Mouse (Mus musculus) lung, embryonic 14.5 days (tissue): ENCODE measurements at regions not wholly inside any gene's neighbourhood (a gene's known extent, or its start where the extent isn't known, plus 50 kb on each side); places are given as distances from the start of the nearest gene placed in this dataset.

Experiments used
- ATAC-seq: fragments of 200-750 bp; cut with Nextera tagmentation; 2 replicates; pipeline ENCODE4 v1.8.0; 2017; ENCODE audit warnings: mild to moderate bottlenecking, moderate TSS enrichment, moderate library complexity; ENCODE audit not compliant: insufficient read depth
- DNase-seq: peaks from one replicate; pipeline ENCODE4 v3.0.0-alpha.2; 2015
- H3K27ac ChIP-seq: fragments of 300-500 bp; sonication (generic); 2 replicates; pipeline ENCODE4 v1.5.1; 2014; ENCODE audit warnings: low read depth, mild to moderate bottlenecking, moderate library complexity
- H3K27me3 ChIP-seq: fragments of 300-500 bp; sonication (generic); 2 replicates; pipeline ENCODE4 v1.6.1; 2014; ENCODE audit warnings: low read length, control low read depth; ENCODE audit not compliant: insufficient read depth
- H3K36me3 ChIP-seq: fragments of 300-500 bp; sonication (generic); 2 replicates; pipeline ENCODE4 v1.6.1; 2014; ENCODE audit warnings: control low read depth; ENCODE audit not compliant: insufficient read depth
- H3K4me1 ChIP-seq: fragments of 300-500 bp; sonication (generic); 2 replicates; pipeline ENCODE4 v1.6.1; 2014; ENCODE audit warnings: antibody characterized with exemption, control low read depth; ENCODE audit not compliant: insufficient read depth
- H3K4me2 ChIP-seq: fragments of 300-500 bp; sonication (generic); 2 replicates; pipeline ENCODE4 v1.6.1; 2014; ENCODE audit warnings: mild to moderate bottlenecking
- H3K4me3 ChIP-seq: fragments of 300-500 bp; sonication (generic); 2 replicates; pipeline ENCODE4 v1.5.1; 2014; ENCODE audit warnings: low read depth, low read length
- H3K9ac ChIP-seq: fragments of 300-500 bp; sonication (generic); 2 replicates; pipeline ENCODE4 v1.6.1; 2014
- H3K9me3 ChIP-seq: fragments of 300-500 bp; sonication (generic); 2 replicates; pipeline ENCODE4 v1.6.1; 2016; ENCODE audit warnings: low read depth, low read length, control low read depth
- CTCF ChIP-seq: IDR thresholded peaks from 2 replicates; pipeline ENCODE4 v1.5.1; 2016; ENCODE audit warnings: antibody characterized with exemption, low read depth
- WGBS: fragments of 180-500 bp; shearing (Covaris S2); extraction: QIAGEN DNeasy Blood & Tissue Kit; methylation state at CpG from one replicate; pipeline ENCODE4 v1.1.7; 2014; 5-methylcytosine and 5-hydroxymethylcytosine counted together

DNA sequence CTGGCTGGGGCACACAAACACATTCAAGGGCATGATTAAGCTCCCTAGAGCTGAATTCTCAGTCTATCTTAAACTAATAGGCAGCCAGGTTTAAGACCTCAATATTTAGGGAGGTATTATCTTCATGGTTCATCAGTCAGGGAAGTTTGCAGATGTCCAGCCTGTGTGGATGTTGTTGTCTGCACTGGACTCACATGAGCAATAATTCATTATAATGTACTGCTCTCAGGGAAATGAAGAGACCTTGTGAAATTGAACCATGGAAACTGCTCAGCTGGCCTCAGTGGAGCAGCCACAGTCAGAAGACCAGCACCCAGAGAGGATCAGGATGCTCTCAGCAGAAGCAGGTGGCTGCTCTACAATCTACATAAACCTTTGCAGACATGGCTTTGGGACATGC is 415.3 kb upstream of the Sox11 start:
- DNase-seq (no peak), ATAC-seq (no peak)
- Histone ChIP-seq H3K9me3 (no peaks in the 10 kb centered on the region), H3K27ac (no peak overlapping the region), H3K4me3 (no peak overlapping the region), H3K4me2 (no peak overlapping the region), H3K9ac (no peak overlapping the region), H3K27me3 (no peaks in the 10 kb centered on the region), H3K4me1 (no peaks in the 10 kb centered on the region), H3K36me3 (no peaks in the 10 kb centered on the region)
- no peak for TF ChIP-seq CTCF

DNA sequence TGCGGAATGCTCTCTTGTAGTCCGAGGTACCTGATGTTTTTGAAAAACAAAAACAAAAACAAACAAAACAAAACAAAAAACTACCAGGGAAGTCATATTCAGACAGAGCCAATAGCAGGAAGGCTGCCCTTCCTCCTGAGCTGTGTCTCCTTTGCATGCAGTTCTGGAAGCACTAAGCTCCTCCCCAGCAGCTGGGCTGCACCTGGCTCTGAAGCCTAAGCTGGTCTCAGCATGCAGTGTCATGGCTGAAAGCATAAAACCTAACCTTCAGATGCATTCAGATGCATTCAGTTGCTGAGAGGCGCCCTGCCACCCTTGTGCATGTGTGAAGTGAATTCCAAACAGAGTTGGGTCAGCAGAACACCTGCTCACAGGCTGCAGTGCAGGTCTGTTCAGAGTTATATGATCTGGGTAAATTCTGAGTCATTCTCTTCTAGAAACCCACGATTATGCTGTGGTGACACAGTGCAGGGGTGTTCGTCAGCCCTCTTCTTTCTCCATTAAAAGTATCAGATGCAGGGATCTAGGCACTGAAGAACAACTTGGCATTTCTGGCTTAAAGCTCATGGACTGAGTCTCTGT is 382.3 kb upstream of the Sox11 start:
- DNase-seq, result no peak
- WGBS, result 48% methylated on average over 5 of the region's 5 CpGs

DNA sequence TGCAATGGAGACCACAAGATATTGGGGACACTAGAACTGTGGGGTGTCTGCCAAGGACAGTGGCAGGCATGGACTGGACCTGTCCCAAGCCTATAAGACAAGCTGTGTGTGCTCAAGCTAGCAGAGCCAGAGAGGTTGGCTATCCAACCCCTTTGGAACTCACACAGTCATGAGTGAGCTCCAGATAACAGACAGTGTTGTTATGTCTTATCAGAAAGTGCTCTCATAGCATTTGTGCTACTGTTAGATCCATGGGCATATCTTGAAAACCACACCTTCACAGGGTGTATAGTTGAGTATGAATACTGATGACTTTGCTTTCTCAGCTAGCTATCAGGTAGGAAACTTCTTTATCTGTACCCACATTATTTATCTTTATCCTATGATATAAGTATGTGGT is 338.1 kb upstream of the Sox11 start:
- TF ChIP-seq CTCF, result no peak
- no peaks in the 10 kb centered on the region for H3K9me3 ChIP-seq
- ATAC-seq, result no peak

More for the DNA sequence above, 382.3 kb upstream of the Sox11 start:
- TF ChIP-seq CTCF, result no peak
- no peak for ATAC-seq
- H3K9me3 ChIP-seq, result no peaks in the 10 kb centered on the region
- no peaks in the 10 kb centered on the region for H3K27me3 ChIP-seq
- H3K4me2 ChIP-seq, result no peak overlapping the region
- no peaks in the 10 kb centered on the region for H3K4me1 ChIP-seq
- no peak overlapping the region for H3K9ac ChIP-seq
- H3K4me3 ChIP-seq, result no peak overlapping the region
- no peak overlapping the region for H3K27ac ChIP-seq
- no peaks in the 10 kb centered on the region for H3K36me3 ChIP-seq

DNA sequence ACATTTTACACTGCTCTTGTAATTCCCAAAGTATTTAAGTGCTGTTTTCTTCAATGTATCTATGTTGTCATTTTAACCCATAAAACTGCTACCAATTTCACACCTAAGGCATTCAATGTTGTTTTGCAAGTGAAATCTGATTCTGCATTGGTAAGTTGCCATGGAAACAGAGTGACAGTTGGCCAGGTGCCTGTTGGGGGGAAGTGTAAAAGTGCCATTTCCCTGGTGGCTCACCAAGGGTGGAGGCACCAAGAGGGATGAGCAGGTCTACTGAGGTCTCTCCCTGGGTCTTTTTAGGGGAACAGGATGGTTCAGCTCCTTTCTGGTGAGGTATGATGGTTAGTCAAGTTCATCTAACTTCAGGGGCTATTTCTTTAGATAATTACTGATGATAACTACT is 331.0 kb upstream of the Sox11 start:
- DNase-seq (no peak), ATAC-seq (no peak)

More for the DNA sequence above, 338.1 kb upstream of the Sox11 start:
- Histone ChIP-seq H3K4me3 (no peak overlapping the region), H3K9ac (no peak overlapping the region), H3K27ac (no peak overlapping the region), H3K36me3 (no peaks in the 10 kb centered on the region), H3K27me3 (no peaks in the 10 kb centered on the region), H3K4me1 (no peaks in the 10 kb centered on the region), H3K4me2 (no peak overlapping the region)
- DNase-seq, result no peak

DNA sequence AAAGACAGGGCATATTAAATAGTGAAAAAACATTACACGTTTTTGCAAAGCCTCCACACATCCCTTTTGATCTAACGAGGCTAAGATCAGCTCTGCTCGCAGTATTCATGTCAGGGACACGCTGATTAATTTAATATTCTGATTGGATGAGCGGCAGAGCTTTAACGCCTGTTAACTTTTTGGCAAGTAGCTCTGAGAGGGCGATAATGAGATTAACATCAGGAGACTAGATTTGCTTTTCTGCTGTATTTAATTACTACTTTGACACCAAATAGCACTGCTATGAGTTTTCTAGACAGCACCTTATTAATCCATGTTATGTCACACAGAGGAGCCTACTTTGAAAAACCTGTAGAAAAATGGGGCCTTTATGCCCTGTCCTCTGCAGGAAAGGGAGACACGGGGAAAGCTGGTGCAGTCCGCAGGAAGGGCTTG is 328.3 kb upstream of the Sox11 start:
- WGBS, result 47% methylated on average over 9 of the region's 9 CpGs
- TF ChIP-seq CTCF, result no peak
- Histone ChIP-seq H3K4me3 (no peak overlapping the region), H3K27me3 (no peaks in the 10 kb centered on the region), H3K9me3 (no peaks in the 10 kb centered on the region), H3K4me2 (no peak overlapping the region), H3K4me1 (no peaks in the 10 kb centered on the region), H3K27ac (no peak overlapping the region), H3K36me3 (no peaks in the 10 kb centered on the region), H3K9ac (no peak overlapping the region)
- DNase-seq (no peak), ATAC-seq (no peak)

More for the DNA sequence above, 331.0 kb upstream of the Sox11 start:
- H3K4me1 ChIP-seq, result no peaks in the 10 kb centered on the region
- H3K9ac ChIP-seq, result no peak overlapping the region
- no peak overlapping the region for H3K27ac ChIP-seq
- no peak overlapping the region for H3K4me3 ChIP-seq
- H3K27me3 ChIP-seq, result no peaks in the 10 kb centered on the region
- TF ChIP-seq CTCF, result no peak
- no peaks in the 10 kb centered on the region for H3K9me3 ChIP-seq
- H3K4me2 ChIP-seq, result no peak overlapping the region
- no peaks in the 10 kb centered on the region for H3K36me3 ChIP-seq

DNA sequence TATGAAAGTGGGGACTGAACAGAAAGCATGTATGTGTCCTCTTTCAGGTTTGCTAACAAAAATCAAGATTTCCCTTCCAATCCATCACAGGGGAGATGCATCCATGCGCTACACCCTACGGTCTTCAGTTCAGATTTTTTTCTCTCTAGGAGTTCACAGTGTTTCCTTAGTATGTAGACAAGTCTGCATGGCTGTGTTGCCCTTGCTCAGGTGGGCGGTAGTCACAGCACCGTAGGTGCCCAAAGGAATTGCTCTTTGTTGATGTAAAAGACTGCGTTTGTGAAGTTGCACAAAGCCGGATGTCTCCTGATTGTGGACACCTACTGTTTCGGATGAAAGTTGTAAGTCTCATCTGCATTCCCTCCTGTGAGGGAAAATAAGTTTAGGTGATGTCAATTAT is 327.8 kb upstream of the Sox11 start:
- H3K27ac ChIP-seq, result no peak overlapping the region
- no peak overlapping the region for H3K4me3 ChIP-seq
- no peaks in the 10 kb centered on the region for H3K4me1 ChIP-seq
- H3K9ac ChIP-seq, result no peak overlapping the region
- H3K4me2 ChIP-seq, result no peak overlapping the region
- DNase-seq (no peak), ATAC-seq (no peak)
- no peaks in the 10 kb centered on the region for H3K9me3 ChIP-seq
- WGBS, result 70% methylated on average over 7 of the region's 7 CpGs
- H3K36me3 ChIP-seq, result no peaks in the 10 kb centered on the region
- H3K27me3 ChIP-seq, result no peaks in the 10 kb centered on the region
- no peak for TF ChIP-seq CTCF

DNA sequence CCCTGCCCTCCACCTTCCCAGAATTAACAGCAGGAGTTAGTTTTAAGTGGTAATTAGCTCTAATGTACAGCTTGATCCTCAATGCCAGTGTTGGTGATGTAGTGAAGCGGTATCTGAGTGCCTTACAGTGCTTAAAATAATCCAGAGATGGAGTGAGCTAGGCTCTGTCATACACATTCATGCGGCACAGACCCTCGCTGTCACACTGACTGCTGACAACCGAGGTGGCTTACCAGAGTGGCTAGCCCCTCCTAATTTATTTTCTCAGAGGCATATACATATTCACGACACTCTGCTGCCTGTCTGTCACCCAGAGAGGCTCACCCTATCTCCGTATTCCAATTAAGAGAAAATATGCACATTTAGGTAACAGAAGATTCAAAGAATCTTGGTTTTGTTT is 327.2 kb upstream of the Sox11 start:
- Histone ChIP-seq H3K4me2 (no peak overlapping the region), H3K4me1 (no peaks in the 10 kb centered on the region), H3K9me3 (no peaks in the 10 kb centered on the region), H3K27me3 (no peaks in the 10 kb centered on the region), H3K36me3 (no peaks in the 10 kb centered on the region), H3K27ac (no peak overlapping the region), H3K9ac (no peak overlapping the region), H3K4me3 (no peak overlapping the region)
- TF ChIP-seq CTCF, result no peak
- 57% methylated on average over 6 of the region's 6 CpGs for WGBS
- DNase-seq (no peak), ATAC-seq (no peak)

DNA sequence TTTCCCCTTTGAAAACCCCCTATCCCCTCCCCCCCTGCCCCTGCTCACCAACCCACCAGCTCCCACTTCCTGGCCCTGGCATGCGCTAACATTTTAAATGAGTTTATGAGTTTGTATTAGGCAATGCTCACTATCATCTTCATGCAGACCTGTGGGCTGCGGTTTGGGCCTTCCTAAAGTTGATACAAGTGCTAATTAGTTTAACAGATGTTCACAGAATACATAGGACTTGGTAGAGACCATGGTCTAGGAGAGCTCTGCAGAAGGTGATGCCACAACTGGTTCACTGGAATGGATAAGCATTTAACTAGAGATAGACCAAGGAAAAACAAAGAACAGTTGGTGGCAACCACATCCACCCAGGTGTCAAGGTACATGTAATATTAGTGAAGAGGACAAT is 324.1 kb upstream of the Sox11 start:
- no peaks in the 10 kb centered on the region for H3K9me3 ChIP-seq
- 76% methylated on average over 2 of the region's 2 CpGs for WGBS
- ATAC-seq (no peak), DNase-seq (no peak)
- H3K36me3 ChIP-seq, result no peaks in the 10 kb centered on the region
- no peak for TF ChIP-seq CTCF
- H3K4me1 ChIP-seq, result no peaks in the 10 kb centered on the region
- no peak overlapping the region for H3K27ac ChIP-seq
- H3K27me3 ChIP-seq, result no peaks in the 10 kb centered on the region
- no peak overlapping the region for H3K4me3 ChIP-seq
- H3K4me2 ChIP-seq, result no peak overlapping the region
- no peak overlapping the region for H3K9ac ChIP-seq
